Mouse (Mus musculus) megakaryocyte, embryonic 14.5 days (primary cell): ENCODE measurements around the gene Cgnl1.

Source experiments
- FLI1 ChIP-seq: IDR thresholded peaks from 2 replicates; pipeline ENCODE4 v1.6.1; 2012; ENCODE audit warnings: low read length, inconsistent platforms, mixed read lengths
- GATA1 ChIP-seq: IDR thresholded peaks from 3 replicates; pipeline ENCODE4 v1.6.1; 2012; ENCODE audit warnings: mixed read lengths, low read length, inconsistent platforms, borderline replicate concordance

DNA sequence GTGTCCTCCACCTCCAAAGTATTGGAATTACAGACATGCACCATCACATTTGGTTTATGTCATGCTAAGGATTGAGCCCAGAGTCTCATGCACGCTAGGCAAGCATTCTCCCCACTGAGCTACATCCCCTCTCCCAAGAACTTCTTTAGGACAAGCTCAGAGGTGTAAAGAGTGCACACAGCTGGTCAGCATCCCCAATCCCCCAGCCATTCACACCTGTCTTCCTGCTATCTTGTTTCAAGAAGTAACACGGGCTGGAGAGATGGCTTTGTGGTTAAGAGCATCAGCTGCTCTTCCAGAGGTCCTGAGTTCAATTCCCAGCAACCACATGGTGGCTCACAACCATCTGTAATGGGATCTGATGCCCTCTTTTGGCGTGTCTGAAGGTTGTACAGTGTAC, 44.7 kb upstream of the Cgnl1 start:
- TF ChIP-seq GATA1 = no peak
- no peak for TF ChIP-seq FLI1
